Mouse (Mus musculus) embryonic facial prominence, embryonic 14.5 days (tissue): ENCODE results near the gene S100a16. TPM values are rescaled to one million over a fixed set of nuclear protein-coding genes. Genes with fewer than 3 reads are reported as not detected.

Experiments
- ATAC-seq: fragments of 200-750 bp; cut with Nextera tagmentation; 2 replicates; pipeline ENCODE4 v1.8.0; 2017; ENCODE audit warnings: low read depth, moderate number of reproducible peaks, moderate TSS enrichment
- DNase-seq: peaks from one replicate; pipeline ENCODE4 v3.0.0-alpha.2; 2015; ENCODE audit warnings: low spot score
- H3K27ac ChIP-seq: fragments of 300-500 bp; sonication (generic); replicated peaks from 2 replicates; pipeline ENCODE4 v1.5.1; 2014; ENCODE audit warnings: low read depth, mild to moderate bottlenecking, low read length, moderate library complexity
- H3K27me3 ChIP-seq: fragments of 300-500 bp; sonication (generic); replicated peaks from 2 replicates; pipeline ENCODE4 v1.6.1; 2014; ENCODE audit warnings: low read length; ENCODE audit not compliant: control insufficient read depth, insufficient read depth
- H3K36me3 ChIP-seq: fragments of 300-500 bp; sonication (generic); 2 replicates; pipeline ENCODE4 v1.6.1; 2014; ENCODE audit warnings: low read length, mixed read lengths; ENCODE audit not compliant: control insufficient read depth, insufficient read depth
- H3K4me1 ChIP-seq: fragments of 300-500 bp; sonication (generic); 2 replicates; pipeline ENCODE4 v1.6.1; 2014; ENCODE audit warnings: antibody characterized with exemption, low read length; ENCODE audit not compliant: control insufficient read depth, insufficient read depth
- H3K4me2 ChIP-seq: fragments of 300-500 bp; sonication (generic); 2 replicates; pipeline ENCODE4 v1.6.1; 2014; ENCODE audit warnings: low read depth, mild to moderate bottlenecking, low read length, moderate library complexity, mixed read lengths
- H3K4me3 ChIP-seq: fragments of 300-500 bp; sonication (generic); 2 replicates; pipeline ENCODE4 v1.5.1; 2014; ENCODE audit warnings: low read depth, mild to moderate bottlenecking, low read length
- H3K9ac ChIP-seq: fragments of 300-500 bp; sonication (generic); 2 replicates; pipeline ENCODE4 v1.6.1; 2014; ENCODE audit warnings: low read depth, mild to moderate bottlenecking, low read length, moderate library complexity, mixed read lengths
- H3K9me3 ChIP-seq: fragments of 300-500 bp; sonication (generic); 2 replicates; pipeline ENCODE4 v1.6.1; 2016; ENCODE audit warnings: low read length; ENCODE audit not compliant: control insufficient read depth
- WGBS: fragments of 180-500 bp; shearing (Covaris S2); extraction: QIAGEN DNeasy Blood & Tissue Kit; methylation state at CpG from one replicate; pipeline ENCODE4 v1.1.7; 2014; 5-methylcytosine and 5-hydroxymethylcytosine counted together
- polyA plus RNA-seq: library from polyadenylated mRNA; unstranded; fragments of >200 nt; fragmentation: Nextera tagmentation; extraction: Ambion mirVana; gene quantifications from 2 replicates; pipeline ENCODE4 v1.2.1, GENCODE M21; 2014

S100a16 gene
- polyA plus RNA-seq, 1 experiment from 2014 or later: 201 TPM

- no peaks in the 10 kb centered on the region for H3K9me3 ChIP-seq
- DNase-seq (no peak), ATAC-seq (no peak)
- no peak overlapping the region; the same call in 1 of the 2 replicates for H3K27ac ChIP-seq
- H3K27me3 ChIP-seq: no peaks in the 10 kb centered on the region
- no peaks in the 10 kb centered on the region for H3K36me3 ChIP-seq
- 85% methylated on average over 7 of the region's 7 CpGs for whole genome bisulfite sequencing
- no peaks in the 10 kb centered on the region for H3K4me1 ChIP-seq
- H3K4me2 ChIP-seq: peak overlapping the region; percentile 13; the same call in 1 of the 2 replicates
- 0 out of 2 replicates have a peak overlapping the region, but pooled peaks have one; percentile 12 for H3K4me3 ChIP-seq
- H3K9ac ChIP-seq: no peak overlapping the region
Measured at GRCm38 (mm10) chr3:90527291-90527873, 9.7 kb upstream of the S100a16 start.

- no peak for ATAC-seq
- no peaks in the 10 kb centered on the region for H3K4me1 ChIP-seq
- no peak overlapping the region for H3K4me2 ChIP-seq
- DNase-seq: peak; percentile 39
- no peak overlapping the region for H3K4me3 ChIP-seq
- no peaks in the 10 kb centered on the region for H3K36me3 ChIP-seq
- 54% methylated on average over 5 of the region's 5 CpGs for WGBS
- no peak overlapping the region for H3K9ac ChIP-seq
- H3K9me3 ChIP-seq: no peaks in the 10 kb centered on the region
- H3K27ac ChIP-seq: no peak overlapping the region
- H3K27me3 ChIP-seq: no peaks in the 10 kb centered on the region
Measured at GRCm38 (mm10) chr3:90531713-90532112, 5.3 kb upstream of the S100a16 start.

DNA sequence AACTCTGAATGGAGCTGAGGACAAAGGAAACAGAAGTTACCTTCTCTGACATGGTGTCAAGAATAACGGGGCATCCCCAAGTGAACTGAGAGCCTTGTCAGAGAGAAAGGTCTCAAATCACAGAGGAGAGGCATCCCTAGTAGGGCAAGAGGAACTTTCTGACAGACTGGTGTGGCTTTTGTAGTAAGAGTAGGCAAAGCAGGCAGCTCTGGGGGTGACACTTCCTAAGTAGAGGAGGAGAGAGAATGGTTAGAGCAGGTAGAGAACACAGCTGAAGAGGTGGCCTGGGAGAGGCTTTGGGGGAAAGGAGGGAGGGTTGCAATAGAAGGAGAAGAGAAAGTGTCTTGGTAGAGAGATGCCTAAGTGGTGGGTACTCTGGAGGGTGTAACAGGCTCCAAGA is 1.6 kb upstream of the S100a16 start:
- WGBS: 66% methylated on average over 1 of the region's 1 CpGs
- no peak for DNase-seq
- H3K9me3 ChIP-seq: no peaks in the 10 kb centered on the region

DNA sequence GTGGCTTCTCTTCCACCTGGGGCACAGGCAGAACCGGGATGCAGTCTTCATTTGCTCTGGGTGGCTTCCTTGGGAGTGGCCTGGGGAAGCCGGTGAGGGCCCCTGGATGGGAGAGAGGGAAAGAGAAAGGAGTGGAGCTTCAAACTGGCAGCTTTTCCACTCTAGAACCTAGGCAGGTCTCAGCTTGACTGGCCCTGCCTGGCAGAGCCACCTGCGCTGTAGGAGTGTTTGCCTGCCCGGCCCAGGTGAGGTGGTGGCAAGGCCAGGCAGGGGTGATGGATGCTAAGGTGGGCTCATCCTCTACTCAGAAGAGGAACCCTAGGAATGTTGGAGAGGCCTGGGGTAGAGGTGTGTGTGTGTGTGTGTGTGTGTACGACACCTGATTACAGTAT is 847 bp downstream of the S100a16 start:
- Histone ChIP-seq H3K36me3 (no peaks in the 10 kb centered on the region), H3K9ac (0 out of 2 replicates have a peak overlapping the region, but pooled peaks have one; percentile 39), H3K4me1 (peaks cover 3% of the 10 kb centered on the region; the same call in 1 of the 2 replicates), H3K4me3 (peak overlapping the region; percentile 14; the same call in 1 of the 2 replicates), H3K4me2 (peak overlapping the region; percentile 39), H3K27me3 (no peaks in the 10 kb centered on the region), H3K27ac (peak overlapping the region; percentile 57), H3K9me3 (no peaks in the 10 kb centered on the region)
- DNase-seq (peak; percentile 43), ATAC-seq (peak; percentile 34; the same call in 1 of the 2 replicates)
- WGBS: 78% methylated on average over 5 of the region's 5 CpGs

More for the DNA sequence above, 1.6 kb upstream of the S100a16 start:
- Histone ChIP-seq H3K27me3 (no peaks in the 10 kb centered on the region), H3K4me3 (no peak overlapping the region), H3K36me3 (no peaks in the 10 kb centered on the region), H3K27ac (no peak overlapping the region), H3K4me1 (no peaks in the 10 kb centered on the region), H3K9ac (no peak overlapping the region), H3K4me2 (no peak overlapping the region)
- no peak for ATAC-seq

- WGBS: 47% methylated on average over 4 of the region's 4 CpGs
- H3K4me3 ChIP-seq: no peak overlapping the region
- peak overlapping the region; percentile 50; the same call in 1 of the 2 replicates for H3K9ac ChIP-seq
- peak; percentile 41 for DNase-seq
- no peaks in the 10 kb centered on the region for H3K9me3 ChIP-seq
- H3K36me3 ChIP-seq: no peaks in the 10 kb centered on the region
- H3K4me2 ChIP-seq: no peak overlapping the region
- peak overlapping the region; percentile 16 for H3K27ac ChIP-seq
- H3K27me3 ChIP-seq: no peaks in the 10 kb centered on the region
- ATAC-seq: peak; percentile 11; the same call in 1 of the 2 replicates
- H3K4me1 ChIP-seq: peaks cover 3% of the 10 kb centered on the region; the same call in 1 of the 2 replicates
Measured at GRCm38 (mm10) chr3:90540904-90541303, 3.9 kb downstream of the S100a16 start.

GRCm38 (mm10) chr3:90549676-90550420 is 12.8 kb downstream of the S100a16 start:
- ATAC-seq: no peak

GRCm38 (mm10) chr3:90550421-90550790 is 13.4 kb downstream of the S100a16 start:
- Histone ChIP-seq H3K36me3 (no peaks in the 10 kb centered on the region), H3K9me3 (no peaks in the 10 kb centered on the region), H3K27ac (no peak overlapping the region), H3K9ac (no peak overlapping the region), H3K4me2 (no peak overlapping the region), H3K4me1 (no peaks in the 10 kb centered on the region), H3K4me3 (no peak overlapping the region), H3K27me3 (no peaks in the 10 kb centered on the region)
- DNase-seq (no peak), ATAC-seq (no peak)
- WGBS: 84% methylated on average over 2 of the region's 2 CpGs

More at GRCm38 (mm10) chr3:90549676-90550420, 12.8 kb downstream of the S100a16 start:
- WGBS: 55% methylated on average over 5 of the region's 5 CpGs
- Histone ChIP-seq H3K4me1 (no peaks in the 10 kb centered on the region), H3K4me3 (no peak overlapping the region), H3K27ac (no peak overlapping the region), H3K9me3 (no peaks in the 10 kb centered on the region), H3K4me2 (no peak overlapping the region), H3K27me3 (no peaks in the 10 kb centered on the region), H3K9ac (no peak overlapping the region), H3K36me3 (no peaks in the 10 kb centered on the region)
- DNase-seq: peak; percentile 53

GRCm38 (mm10) chr3:90552231-90552630 is 15.2 kb downstream of the S100a16 start:
- H3K9me3 ChIP-seq: no peaks in the 10 kb centered on the region
- H3K36me3 ChIP-seq: no peaks in the 10 kb centered on the region
- H3K4me3 ChIP-seq: no peak overlapping the region
- DNase-seq: no peak
- H3K27me3 ChIP-seq: no peaks in the 10 kb centered on the region
- no peak overlapping the region for H3K9ac ChIP-seq
- H3K27ac ChIP-seq: no peak overlapping the region
- no peaks in the 10 kb centered on the region for H3K4me1 ChIP-seq
- no peak for ATAC-seq
- no peak overlapping the region for H3K4me2 ChIP-seq
- WGBS: 81% methylated on average over 2 of the region's 2 CpGs
